Mouse (Mus musculus) kidney, postnatal 14 days (tissue): ENCODE results near the gene Mag.

Experiments
- DNase-seq: peaks from one replicate; pipeline ENCODE4 v3.0.0; 2022; ENCODE audit warnings: mixed read lengths

The Mag gene

GRCm38 (mm10) chr7:30861464-30861863 is 53.2 kb downstream of the Mag start, which contains the start of gene Ffar1:
Gene Ffar1, minus strand, starts transcription at chr7:30861564.
- DNase-seq: no peak

GRCm38 (mm10) chr7:30859635-30860402 is 54.9 kb downstream of the Mag start:
- DNase-seq: peak; percentile 53

GRCm38 (mm10) chr7:30859290-30859634 is 55.4 kb downstream of the Mag start:
- DNase-seq: peak; percentile 81

- no peak for DNase-seq
Measured at GRCm38 (mm10) chr7:30857746-30858145, 56.9 kb downstream of the Mag start.

- no peak for DNase-seq
Measured at GRCm38 (mm10) chr7:30856078-30856477, 58.6 kb downstream of the Mag start, which contains the start of gene Ffar3. Gene Ffar3, minus strand, starts transcription at chr7:30856178.

- no peak for DNase-seq
Measured at GRCm38 (mm10) chr7:30851421-30851820, 63.3 kb downstream of the Mag start.
